Mouse (Mus musculus) testis, adult 2 months (tissue): ENCODE measurements around the gene Crybb2.

Experiments
- CTCF ChIP-seq: fragments of 200-500 bp; IDR thresholded peaks from 2 replicates; pipeline ENCODE4 v1.5.1; 2012; ENCODE audit warnings: low read depth, mild to moderate bottlenecking, inconsistent platforms, low read length, moderate library complexity; ENCODE audit not compliant: control insufficient read depth, insufficient read depth, insufficient replicate concordance
- POLR2A ChIP-seq: fragments of 200-500 bp; IDR thresholded peaks from 2 replicates; pipeline ENCODE4 v1.6.1; 2012; ENCODE audit warnings: low read depth, mild to moderate bottlenecking, inconsistent platforms, low read length, moderate library complexity; ENCODE audit not compliant: control insufficient read depth

DNA sequence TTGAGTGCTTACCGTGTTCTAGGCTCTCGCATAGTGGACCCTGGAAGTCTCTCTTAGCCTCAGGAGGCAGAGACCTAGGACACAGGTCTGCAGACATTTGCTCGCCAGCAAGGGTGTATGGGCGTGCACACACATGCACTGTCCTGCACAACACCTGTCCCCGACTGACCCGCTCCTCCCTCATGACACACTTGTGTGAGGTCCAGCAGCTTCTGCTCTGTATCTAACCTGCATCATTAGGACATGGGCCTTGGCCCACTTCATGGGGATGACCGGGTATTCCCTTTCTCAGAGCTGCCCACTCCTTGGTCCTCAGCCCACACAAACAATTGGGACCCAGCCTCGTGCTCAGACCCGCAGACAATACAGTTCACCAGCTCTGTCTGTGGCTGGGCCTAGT lies 11.1 kb upstream of the Crybb2 start:
- TF ChIP-seq CTCF (no peak), POLR2A (no peak)
